Mouse (Mus musculus): ENCODE data around the gene Lgals9.
"Not testable (repeated sequence)": the region's sequence is repeated elsewhere in the genome, so short reads cannot be mapped to it uniquely, and the experiment has no call there.

Lgals9 gene

DNA sequence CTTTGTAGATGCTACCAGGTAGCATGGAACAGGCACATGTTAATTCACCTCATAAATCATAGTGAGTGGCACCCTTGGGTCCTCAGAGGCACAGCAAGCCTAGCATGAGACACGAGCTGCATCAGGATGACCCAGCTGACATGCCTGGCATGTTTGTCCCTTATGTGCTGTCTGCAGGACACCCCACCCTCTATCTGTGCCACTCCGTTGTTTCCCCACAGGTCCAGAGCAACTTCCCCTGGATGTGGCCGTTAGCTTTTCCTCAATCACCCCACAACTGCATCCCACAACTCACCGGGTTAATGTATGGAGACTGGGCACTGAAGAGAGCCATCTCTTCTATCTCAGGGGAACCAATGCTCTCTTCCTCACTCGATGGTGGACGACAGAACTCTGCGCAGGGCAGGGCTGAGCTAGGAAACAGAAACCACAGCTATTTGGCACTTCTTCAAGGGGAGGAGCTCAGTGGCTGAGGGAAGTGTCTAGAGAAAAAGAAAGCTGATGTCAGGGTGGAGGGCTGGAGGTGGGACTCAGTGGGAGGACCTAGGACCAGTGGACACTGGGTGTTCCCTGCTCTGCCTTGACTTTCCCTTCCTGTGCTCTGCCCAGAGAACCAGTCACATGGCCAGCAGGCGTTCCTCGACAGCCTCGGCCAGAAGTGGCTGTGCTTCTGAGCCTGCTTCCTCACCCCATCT lies at the start of gene Lgals9:
Gene Lgals9 (minus strand): TSS at position 464 of the 695 bp plus-strand sequence.
- DNase-seq, result peak; percentile 59 to 68

DNA sequence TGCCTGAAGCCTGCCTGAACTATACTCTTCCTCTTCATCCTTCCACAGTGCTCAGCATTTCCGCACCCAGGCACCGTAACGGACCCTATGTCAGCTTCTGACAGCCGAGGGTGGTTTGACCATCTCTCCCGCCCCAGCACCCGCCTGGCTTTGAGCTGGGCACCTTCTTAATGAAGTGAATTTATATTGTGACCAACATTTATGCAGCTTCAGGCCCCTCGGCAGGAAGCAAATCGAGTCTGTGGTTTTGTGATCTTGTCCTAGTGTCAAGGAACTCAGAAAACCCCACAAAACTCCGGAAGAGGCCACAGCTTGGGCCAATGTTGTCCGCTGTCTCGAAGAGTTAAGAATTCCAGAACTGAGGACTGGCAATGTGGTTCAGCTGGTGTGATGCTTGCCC lies 48.9 kb upstream of the Lgals9 start:
- no peak for DNase-seq

DNA sequence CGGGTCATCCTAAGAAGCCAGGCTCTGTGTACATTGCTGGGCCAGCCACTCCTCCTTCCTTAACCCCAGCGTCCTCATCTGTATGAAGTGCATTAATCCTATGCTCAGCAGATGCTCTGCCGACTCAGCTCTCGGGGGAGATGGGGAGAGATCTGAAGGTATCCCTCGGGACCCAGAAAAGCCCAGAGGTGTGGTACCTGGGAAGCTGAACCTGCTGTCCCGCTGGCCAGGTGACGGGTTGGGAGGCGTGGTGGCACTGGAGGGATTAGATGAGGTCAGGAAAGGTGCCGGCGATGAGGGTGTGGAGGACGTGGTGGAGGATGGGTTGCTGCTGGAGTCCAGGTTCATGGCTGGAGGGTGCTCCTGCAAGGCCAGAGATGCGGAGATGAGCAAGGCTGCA lies 48.3 kb upstream of the Lgals9 start:
- no peak for DNase-seq

DNA sequence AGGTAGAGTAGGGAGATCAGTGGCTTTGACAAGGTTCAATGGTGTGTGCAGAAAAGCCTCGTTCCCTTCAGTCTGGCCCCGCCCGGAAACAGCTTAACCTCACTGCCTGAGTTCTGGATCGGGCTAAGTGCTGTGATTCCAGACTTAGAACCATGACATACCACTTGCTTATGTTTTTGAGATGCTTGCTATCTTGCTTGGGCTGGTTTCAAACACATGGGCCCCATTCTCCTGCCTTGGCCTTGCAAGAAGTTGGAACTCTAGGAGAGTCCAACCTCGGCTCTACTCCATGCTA lies 46.7 kb upstream of the Lgals9 start:
- DNase-seq, result no peak

DNA sequence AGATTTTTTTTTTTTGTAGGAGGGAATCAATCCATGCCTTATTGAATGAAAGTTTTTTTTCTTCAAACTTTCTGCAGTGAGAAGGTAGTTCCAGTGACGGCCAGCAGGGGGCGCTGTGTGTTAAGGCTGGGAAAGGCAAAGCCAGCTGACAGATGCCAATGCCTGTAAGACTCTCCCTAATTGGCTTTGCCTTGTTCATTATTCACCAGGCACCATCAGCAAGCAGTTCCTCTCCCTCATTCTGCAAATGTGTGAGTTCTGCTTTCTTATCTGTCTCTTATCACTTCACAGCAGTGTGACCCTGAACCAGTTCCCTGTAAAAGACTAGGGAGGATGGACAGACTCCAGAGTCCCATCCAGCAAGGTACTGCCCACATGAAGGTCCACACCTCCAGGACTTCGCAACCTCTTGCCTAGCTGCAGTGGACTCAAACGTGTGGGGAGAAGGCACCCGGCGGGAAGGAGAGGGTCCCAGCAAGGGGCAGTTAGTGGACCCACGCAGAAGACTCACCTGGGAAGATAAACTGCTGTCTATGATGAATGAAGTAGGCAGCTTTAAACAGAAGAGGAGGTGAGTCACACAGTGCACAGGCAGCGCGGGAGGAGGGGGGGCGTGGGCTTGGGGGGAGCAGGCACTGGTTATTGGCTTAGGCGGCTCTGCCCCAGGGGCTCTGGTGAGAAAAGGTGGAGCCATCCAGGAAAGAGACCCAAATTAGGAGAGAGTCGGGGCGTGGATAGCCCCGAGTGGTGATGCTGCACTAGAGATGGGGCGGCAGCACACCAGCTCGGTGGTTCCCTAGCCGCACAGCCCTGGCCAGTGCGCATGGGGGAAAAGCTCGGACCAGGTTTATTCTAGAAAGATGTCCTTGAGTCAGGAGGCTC lies 46.1 kb upstream of the Lgals9 start:
- peak; percentile 55 to 85 for DNase-seq

DNA sequence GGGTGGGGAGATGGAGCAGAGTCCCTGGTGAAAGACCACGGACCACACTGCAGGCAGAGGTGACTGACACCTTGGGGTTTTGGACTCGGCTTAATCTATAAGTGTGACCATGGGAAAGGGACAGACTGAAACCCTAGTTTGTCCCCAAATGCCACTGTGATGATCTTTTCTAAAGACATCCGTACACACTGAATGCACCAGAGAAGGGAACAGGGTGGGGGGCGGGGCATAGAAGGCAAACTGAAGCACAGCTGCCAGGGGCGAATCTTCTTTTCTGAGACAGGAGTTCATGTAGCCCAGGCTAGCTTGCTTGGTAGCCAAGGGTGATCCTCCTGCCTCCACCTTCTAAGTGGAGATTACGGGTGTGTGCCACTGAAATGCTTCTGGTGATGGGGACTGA lies 39.0 kb upstream of the Lgals9 start:
- DNase-seq, result no peak

DNA sequence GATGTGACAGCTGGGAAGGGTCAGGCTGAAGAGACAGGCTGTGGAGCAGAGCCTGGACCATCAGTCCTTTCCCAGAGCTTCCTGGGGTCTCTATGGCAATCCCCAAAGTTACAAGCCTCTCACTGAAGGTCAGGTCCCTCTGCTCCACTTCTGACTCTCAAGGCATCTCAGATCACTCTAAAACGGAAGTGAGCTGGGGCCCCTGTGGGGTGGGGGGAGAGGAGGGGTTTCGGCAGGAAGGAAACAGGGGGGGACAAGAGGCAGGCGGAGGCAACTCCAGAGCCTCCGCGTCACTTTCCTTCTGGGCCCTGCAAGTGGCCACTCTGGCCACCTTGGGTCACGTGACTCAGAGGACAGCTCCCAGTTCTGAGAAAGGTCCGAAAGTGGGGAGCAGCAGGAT lies 38.6 kb upstream of the Lgals9 start:
- DNase-seq, result peak; percentile 61 to 63

DNA sequence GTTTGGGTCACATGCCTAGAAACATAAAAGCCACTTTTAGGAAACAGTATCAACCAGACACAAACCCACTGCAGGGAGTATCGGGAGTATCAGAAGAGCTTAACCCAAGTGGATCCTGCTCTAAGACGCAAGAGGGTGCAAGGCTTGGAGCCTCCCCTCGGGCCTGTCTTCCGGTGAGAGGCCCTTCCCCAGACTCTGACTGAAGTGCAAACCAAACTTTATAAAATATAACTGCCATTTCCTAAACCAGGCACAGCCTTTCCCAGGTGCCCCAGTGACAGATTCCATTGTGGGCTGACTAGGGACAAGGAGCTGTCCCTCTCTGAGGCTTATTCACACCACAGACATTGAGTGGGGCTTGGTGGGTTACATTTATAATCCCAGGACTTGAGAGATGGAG lies 38.1 kb upstream of the Lgals9 start:
- DNase-seq, result no peak

DNA sequence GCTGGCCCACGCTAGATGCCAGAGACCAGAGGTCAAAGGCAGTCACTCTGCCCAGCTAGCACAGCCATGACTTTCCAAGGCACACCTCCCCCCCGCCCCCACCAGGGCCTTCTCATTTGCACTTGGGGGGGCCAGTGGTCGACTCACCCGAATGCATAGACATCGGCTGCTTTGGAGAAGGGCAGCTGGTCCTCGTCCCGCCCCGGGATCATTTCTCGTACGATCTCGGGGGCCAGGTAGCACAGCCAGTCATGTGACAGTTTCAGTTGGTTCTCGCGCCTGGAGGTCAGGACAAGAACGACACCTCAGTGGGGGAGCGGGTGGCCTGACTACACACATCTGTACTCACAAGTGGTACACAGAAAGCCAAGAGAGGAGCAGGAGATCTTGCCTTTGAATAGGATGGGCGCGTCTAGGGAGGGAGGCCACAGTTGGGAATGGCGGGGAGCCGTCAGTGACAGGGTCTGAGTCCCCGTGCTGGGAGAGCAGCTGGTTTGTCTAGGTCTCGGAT lies 35.8 kb upstream of the Lgals9 start:
- DNase-seq, result no peak

DNA sequence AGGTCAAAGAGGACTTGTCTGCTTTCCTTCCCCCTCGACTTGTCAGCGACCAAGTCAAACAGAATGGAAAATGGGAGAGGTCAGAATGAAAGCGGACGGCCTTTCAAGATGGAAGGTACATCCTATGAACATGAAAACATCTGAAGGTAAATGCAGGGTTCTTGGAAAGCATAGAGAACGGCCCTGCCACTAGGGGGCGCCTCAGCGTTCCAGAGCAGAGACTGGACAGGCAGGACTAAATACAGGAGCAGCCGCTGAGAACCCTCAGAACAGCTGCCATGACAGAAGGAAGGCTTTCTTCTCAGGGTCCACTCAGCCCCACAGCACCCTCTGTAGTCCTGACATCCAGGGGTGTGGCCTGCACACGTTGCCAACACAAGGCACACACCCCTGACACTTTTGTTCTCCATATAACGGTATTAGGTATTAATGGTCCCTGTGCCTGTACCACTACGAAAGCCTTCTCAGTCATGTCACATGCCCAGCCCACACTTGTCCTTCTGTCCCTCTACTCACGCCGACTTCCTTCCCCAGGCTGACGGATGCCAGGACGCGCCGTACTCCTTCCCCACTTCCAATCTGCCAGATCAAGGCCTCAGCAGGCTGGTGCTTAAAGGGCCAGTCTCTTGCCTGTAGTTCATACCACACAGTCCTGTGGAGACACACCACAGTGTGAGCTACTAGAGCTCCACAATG lies 35.2 kb upstream of the Lgals9 start:
- peak in 1 of 2 experiments; percentile 57 for DNase-seq

DNA sequence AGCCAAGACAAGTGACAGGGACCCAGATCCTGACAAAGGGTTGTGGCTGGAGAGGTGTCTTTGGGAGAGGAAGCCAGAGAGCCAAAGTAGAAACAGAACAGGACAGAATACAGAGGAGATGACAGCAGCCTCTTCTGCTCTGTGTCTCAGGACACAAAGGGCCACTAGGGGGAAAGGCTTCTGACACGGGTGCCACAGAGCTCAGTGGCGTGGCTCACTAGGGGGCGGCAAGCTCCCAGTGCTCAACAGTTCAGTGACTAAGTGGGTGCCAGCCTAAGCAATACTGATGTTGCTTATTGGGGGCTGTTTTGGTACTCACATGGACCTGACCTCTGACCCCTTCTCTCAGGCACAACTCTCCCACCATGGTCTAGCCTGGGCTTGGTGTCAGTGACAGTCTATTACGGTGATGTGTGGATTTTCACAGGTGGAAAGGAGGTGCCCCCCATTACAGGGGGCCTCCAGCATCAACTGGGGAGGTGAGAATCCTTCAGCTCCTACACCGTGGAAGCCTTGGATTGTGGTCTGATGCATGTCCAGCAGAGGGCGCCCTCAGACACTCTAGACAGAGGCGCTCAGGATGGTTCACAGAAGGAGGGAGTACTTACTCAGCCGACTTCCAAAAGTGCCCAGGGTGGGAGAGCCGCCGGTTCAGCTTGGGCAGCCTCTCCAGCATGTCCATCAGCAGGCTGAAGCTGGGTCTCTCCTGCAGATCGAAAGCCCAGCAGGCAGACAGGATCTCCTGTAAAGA lies 34.4 kb upstream of the Lgals9 start:
- DNase-seq, result peak; percentile 55 to 81

DNA sequence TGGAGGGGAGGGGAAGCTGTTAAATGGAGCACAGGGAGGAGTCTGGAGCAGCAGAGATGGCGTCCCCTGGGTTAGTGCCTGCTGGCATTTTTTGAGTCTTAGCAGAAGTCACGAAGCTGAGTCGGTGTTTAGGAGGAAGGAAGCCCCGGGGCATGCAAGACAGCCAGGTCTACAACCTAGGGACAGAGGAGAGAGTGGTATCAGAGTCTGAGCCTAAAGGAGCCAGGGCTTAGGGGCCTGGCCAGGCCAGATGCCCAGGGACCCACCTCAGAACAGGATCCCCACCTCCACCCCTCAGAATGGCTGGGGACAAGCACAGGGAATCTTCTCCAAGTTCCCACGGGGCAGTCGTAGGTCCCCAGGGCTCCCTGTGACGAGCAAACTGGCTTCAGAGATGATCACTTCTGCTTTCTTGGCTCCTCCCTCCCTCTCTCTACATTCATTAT lies 32.4 kb upstream of the Lgals9 start:
- peak in 1 of 2 experiments; percentile 57 for DNase-seq

DNA sequence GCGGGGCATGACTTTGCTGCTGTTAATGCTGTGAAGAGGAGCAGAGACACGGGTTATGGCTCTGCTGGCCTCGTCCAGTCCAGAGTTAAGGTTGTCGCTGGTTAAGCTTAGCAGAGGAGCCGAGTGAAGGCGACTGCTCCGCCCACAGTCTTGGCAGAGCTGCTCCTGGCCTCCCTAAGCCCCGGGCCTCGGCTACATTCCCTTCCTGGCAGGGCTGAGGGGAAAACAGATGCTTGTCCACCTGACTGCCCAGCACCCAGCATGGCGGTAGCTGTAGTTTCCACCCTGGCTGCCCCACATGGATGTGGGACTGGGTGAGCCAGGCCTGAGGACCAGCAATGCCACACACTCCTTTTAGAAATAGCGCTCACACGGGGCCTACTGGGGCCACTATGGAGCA lies 31.5 kb upstream of the Lgals9 start:
- DNase-seq, result no peak

DNA sequence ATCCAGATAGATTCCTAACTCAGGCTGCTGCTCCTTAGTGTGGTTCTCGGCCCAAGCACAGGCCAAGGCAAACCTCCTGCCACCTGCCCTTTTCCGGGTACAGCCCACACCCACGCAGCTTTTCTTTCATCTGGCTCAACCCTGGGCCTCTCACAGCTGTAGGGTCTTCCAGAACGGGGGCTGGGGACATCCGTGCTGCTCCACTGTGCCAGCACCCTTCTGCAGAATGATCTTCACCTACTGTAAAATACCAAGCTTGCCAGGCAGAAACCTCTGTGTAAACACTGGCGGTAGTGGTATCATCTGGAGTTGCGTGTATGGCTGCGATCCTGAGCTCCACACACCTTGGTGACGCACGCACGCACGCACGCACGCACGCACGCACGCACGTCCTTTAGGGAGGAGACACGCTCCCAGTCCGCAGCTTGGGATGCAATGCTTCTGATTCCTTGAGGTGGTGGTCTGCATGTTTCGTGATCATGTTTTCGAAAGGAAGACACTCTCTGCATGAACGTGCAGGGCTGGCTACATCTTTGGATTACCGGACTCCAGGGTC lies 31.0 kb upstream of the Lgals9 start:
- DNase-seq, result no peak

DNA sequence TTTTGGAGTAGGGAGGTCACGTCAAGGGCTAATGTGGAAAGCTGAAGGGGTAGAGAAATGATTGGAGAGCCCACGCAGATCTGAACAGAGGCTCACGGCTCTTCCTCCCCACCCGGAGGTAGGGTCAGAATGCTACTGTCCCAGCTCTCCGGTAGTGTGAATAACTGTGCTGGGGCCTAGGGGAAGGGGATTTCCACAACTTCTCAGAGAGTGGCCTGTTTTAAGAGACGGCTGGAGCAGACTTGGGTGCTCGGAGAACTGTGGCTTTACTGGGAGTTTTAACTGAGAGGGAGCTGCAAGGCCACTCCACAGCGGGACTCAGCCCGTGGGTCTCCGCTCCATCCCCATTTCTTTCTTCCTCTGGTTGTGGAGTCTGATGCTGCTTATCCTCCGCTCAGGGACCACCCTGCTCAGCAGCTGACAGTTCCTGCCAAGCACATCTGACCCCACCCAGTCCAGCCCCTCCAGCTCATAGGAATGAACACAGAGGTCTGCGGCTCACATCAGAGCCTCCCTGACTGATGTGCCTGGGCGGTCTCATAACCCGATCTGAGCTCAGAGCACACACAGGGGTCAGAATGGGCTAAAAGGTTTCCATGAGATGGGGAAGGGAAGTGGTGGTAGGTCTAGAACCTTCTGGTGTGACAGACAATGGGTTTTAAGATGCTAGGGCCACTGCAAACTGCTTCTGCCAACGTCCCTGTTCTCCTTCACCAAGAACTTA lies 30.0 kb upstream of the Lgals9 start:
- DNase-seq, result no peak

DNA sequence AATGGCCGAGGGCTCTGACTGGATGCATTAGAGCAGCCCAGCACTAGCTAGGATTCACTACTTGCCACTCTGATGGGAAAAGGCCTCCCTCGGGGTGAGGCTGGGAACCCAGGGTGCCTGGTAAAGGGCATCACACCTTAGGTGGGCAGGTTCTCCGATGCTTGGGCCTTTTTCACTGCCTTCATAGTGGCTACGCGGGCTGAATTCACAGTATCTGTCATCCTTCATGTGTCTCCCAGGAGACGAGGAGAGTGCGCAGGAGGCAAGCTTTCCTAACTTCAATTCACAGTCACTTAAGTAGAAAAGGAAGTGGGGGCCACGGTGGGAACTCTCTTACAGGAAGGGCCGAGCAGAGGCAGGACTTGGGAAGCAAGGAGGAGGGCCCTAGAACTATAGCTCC lies 29.1 kb upstream of the Lgals9 start:
- DNase-seq, result no peak

DNA sequence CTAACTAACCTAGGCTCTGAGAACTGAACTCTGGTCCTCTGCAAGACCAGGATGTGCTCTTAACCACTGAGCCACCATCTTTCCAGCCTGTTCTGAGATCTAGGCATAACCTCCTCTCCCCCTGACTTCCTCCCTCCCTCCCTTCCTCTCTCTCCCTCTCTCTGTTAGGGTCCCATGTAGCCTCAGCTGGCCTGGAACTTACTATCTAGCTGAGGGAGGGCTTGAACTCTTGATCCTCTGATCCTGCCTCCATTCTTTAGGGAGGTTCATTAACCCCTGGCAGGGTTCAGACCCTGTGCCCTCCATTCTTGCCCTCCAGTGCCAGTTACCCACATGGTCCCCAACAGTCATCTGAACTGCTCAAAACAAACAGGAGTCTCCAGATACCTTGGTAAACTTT lies 28.3 kb upstream of the Lgals9 start:
- no peak for DNase-seq

DNA sequence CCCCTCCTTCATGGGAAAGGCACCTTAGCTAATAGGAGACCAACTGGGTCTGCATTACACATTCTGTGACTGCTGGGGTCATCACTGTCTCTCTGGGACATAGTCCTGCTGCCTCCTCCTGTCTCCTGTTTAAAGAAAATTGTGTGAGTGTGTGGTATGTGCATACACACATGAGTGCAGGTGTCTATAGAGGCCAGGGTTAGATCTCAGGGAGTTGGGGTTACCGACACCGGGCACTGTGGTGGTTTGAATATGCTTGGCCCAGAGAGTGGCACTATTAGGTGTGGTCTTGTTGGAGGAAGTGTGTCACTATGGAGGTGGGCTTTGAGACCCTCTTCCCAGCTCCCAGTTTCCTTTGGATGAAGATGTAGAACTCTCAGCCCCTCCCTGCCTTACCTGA lies 27.8 kb upstream of the Lgals9 start:
- no peak for DNase-seq

DNA sequence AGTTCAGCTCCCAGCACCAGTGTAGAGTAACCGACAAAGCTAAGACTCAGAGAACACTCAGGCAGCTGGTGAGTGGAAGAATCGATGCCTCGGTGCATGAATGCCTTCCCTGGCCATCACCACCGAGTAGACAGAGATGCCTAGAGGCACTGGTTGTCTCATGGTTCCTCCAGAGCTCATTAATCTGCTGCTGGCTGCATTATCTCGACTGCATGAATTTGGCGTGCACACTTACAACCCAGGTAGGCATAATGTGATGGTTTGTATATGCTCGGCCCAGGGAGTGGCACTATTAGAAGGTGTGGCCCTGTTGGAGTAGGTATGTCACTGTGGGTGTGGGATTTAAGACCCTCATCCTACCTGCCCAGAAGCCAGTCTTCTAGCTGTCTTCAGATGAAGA lies 24.1 kb upstream of the Lgals9 start:
- DNase-seq, result no peak

DNA sequence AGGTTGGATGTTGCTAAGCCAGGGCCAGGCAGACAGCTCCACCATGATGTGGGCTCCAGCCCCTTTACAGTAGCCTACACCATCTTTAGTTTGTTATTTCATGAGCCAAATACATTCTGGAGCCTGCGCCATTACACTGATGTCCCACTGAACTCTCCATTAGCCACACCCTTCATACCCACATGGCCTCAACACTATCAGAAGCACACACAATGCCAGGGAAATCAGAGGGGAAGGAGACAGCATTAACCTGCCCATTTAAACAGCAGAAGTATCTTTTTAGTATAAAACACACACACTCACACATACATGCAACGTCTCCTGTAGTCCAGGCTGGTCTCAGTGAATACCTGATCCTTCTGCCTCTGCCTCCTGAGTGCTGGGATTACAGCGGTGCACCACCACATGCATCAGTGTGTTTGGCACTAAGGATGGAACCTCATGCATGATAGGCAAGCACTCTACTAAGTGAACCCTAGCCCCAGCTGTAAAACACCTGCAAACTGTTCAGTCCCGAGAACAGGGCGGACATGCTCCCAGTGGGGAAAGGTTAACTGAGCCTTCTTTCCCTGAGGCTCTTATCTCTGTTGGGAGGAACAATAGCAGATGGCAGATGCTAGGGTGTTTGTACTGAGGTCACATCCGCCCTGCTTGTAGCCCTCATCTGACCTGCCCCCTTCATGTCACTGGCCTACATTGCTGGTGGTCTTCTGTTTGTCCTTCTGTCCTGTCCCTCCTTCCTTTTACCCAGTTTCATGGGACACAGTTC lies 23.4 kb upstream of the Lgals9 start:
- no peak for DNase-seq

DNA sequence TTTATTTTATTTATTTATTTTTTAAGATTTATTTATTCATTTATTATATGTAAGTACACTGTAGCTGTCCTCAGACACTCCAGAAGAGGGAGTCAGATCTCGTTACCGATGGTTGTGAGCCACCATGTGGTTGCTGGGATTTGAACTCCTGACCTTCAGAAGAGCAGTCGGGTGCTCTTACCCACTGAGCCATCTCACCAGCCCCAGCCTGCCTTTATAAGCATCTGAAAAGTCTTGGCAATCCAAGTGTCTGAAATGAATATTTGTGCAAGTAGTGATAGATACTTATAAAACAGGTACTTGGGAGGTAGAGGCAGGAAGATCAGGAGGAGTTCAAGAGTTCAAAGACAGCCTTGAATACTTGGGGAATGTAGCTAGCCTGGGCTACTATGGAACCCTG lies 22.6 kb upstream of the Lgals9 start:
- DNase-seq, result not testable (repeated sequence)
